Mouse (Mus musculus): ENCODE results near the gene Sorbs1.

Sorbs1 gene

DNA sequence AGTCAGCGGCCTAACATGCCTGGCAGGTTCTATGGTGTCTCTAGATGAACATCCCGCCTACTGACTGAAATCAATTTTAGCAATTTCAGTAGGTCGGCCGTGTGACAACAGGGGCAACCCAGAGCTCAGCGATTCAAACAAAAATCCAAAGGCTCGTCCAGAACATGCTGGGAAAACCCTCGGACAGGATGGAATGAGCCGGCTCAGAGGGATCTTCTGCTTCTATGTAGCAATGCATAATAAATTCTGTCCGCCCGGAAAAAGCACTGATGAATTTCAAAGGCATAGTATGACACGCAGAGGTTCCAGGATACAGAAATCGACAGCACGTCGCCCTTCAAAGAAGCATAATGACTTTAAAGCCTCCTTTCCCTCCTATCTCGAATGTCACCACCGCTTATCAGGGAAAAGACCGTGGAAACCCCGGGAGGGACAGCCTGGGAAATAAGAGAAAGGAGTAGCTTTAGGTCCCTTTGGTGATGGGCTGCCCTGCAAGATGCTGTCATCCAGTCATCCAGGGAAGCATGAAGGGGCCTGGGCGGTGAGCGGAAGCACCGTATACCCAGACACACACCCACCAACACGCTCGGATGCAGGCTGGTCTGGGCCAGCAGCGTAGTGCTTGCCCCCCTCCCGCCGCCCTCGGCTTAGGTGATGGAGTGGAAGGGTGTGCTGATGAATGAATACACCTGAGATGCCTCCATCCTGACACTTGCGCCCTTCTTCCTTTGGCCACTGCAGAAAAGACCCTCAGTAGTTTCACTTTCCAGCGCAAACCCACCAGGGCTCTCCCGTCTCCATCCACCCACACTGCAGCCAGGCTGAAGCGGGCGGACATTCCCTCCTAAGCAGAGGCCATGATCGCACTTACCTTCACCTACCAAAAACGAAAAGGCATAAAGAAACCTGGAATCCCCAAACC, 818 bp downstream of the Sorbs1 start:
- DNase-seq (ENCODE audit: low spot score in 2 of 2), result peak; percentile 38 to 46

DNA sequence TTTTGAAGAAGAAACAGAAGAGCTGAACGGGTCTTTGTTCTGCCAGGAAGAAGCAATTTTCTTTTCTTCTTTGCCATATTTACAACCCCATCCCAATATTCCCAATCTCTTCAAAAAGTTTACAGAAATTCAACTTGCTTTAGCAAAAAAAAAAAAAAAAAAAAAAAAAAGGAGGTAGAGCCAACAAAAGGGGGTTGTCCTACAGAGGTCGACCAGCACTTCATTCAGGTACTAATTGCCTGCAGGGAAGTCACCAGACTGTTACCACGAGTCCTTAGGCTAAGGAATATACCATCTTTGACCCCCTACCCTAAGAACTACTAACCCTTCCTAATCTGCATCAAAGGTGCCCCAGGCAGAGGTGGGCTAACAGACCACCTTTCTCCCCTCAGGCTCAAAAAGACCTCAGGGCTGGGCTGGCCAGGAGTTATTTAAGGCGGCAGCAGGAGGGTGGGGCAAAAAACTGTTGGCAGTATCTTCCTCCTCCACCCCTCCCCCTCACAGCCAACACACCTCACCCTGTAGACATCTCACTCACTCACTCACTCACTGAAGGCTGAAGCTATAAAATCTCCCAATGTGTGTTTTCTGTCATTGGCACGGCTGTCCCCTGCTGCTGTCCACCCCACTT, 1.8 kb downstream of the Sorbs1 start:
- DNase-seq (ENCODE audit: low spot score in 2 of 2), result no peak

DNA sequence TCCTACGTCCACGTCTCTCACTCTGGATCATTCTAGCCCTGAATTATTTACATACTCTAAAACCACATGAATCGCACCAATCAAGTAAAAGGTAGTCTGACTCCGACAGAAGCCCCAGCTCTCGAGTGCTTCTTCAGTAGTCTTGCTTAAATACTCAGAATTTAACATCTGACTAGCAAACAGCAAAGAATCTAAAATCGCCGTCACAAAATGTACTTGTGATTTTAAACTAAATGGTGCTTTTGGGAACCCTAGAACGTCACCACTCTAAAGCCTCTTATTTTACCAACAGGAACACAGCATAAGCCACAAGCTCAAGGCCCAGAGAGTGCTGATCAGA, 2.5 kb downstream of the Sorbs1 start:
- DNase-seq (ENCODE audit: low spot score in 2 of 2), result no peak

DNA sequence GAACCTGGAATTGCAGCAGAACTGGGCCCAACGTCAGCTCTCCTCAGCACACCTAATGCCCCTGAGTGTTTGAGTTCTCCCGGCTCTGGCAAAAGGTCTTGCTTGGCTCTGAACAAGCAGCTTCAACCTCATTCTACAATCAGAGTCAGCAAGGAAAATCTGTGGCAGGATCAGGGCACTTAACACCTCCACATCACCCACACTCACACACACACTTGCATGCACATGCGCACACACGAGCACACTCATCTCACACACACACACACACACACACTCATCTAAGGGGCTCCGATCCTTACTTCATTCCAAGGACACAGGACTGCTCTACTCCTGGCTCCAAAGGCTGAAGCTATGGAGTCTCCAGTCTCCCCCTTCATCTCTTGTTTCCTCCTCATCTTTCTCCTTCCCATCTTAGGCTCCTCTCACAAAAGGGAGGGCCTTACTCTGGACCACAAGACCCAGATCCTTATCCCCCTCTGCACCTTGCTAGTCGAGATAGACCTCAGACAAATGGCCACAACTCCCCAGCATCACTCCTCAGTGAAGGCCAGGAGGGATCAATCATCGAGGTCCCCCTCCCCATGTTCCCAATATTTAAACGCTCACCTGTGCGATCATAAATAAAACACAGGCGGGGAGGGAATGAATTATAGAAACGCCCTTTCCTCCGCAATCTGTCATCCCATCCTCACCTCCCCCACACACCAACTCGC, 3.0 kb downstream of the Sorbs1 start:
- DNase-seq (ENCODE audit: low spot score in 2 of 2), result no peak

DNA sequence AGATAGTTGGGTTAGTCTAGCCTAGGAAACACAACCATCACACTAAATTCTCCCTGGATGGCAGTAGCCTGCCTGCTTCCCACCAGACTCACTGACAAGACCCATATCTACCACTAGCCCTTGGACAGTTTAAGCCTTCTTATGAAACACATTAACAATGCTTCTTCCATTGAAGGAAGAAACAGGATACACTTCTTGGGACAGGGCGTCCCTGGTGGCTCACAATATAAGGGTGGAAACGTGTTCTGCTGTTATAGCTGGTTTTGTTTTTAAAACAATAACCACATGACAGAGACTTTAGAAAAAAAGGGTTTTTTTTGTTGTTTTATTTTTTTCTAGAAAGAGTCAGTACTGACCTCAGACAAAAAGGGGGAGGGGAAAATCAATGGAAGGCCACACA, 4.3 kb downstream of the Sorbs1 start:
- no peak for DNase-seq (ENCODE audit: low spot score in 2 of 2)

DNA sequence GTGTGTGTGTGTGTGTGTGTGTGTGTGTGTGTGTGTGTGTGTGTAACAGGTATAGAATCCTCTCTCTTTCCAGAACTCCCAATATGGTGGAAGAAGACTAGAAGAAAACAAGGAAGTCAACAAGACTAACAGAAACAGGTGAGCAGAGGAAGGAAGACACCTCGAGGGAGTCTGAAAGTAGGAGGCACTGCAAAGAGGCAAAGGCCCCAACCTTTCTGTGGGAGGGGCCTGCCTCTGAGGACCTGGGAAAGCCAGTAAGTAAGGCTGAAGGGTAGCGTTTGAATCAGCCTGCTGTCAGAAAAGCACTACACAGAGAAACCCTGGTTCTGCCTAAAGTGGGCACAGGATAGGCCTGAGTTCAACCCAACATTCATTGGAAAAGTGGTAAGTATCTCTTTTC, 4.7 kb downstream of the Sorbs1 start:
- peak in 1 of 2 experiments; percentile 9 for DNase-seq (ENCODE audit: low spot score in 2 of 2)

DNA sequence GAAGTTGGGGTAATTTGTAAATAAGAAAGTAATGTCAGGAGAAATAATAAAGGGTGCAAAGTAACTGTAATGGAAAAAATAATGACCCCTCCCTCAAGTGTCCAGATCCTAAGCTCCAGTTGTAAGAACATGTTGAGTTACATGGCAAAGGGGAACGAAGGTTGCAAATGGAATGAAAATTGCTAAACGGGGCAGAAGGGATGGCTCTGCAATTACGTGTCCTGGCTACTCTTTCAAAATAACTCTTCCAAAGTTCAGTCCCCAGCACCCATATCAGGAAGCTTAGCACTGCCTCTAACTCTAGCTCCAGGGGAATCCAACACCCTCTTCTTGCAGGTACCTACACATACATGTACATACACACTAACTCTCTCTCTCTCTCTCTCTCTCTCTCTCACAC, 6.6 kb downstream of the Sorbs1 start:
- DNase-seq (ENCODE audit: low spot score in 2 of 2), result no peak

DNA sequence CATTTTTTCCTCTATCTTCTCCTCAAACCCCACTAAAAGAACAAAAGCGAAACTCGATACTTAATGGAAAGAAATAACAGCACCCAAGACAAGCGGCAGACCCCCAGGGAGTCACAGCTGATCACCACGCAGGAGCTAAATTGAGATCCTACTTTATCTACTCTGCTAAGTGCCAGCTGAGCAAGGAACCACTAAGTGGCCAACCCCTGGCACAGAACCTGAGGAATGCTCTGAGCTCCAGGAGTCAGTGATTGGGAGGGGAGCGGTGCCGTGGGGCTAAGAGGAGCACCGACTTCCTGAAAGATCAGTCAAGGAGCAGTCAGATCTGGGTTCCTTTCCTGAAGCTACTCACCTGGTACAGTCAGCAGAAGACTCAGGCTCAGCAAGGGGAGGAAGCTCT, 9.2 kb downstream of the Sorbs1 start:
- no peak for DNase-seq (ENCODE audit: low spot score in 2 of 2)

DNA sequence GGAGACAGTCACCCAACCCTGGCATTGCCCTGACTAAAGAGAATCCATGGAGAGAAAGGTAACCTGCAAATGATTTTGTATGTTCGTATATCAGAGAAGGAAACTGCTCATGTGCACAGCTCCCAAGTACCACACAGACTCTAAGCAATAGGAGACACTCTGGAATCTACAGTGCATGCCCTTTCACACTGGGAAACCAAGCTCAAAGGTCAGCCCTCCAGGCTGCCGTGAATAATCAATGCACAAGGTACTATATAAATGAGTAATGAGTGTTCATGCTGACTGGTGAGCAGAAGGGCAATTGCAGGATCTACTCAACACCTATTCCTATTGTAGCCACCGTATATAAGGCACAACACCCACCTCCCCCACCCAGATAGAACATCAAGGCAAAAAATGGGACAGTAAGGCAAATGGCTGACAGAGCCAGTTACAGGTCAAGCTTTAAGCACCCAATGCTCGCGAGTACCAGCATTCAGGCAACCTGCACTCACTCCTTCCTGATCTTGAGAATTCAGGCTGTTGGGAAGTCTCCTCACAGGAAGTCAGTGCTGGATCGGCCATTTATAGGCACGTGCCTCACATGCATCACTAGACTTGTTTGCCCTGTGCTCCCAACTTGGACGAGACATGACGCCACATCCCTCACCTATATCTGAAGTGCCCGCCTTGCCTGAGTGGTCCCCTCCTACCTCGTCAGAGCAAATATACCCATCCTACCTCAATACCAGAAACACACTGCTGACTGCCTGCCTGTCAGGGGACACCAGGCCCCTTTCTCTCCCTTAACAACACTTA, 13.4 kb downstream of the Sorbs1 start:
- no peak for DNase-seq (ENCODE audit: low spot score in 2 of 2)

DNA sequence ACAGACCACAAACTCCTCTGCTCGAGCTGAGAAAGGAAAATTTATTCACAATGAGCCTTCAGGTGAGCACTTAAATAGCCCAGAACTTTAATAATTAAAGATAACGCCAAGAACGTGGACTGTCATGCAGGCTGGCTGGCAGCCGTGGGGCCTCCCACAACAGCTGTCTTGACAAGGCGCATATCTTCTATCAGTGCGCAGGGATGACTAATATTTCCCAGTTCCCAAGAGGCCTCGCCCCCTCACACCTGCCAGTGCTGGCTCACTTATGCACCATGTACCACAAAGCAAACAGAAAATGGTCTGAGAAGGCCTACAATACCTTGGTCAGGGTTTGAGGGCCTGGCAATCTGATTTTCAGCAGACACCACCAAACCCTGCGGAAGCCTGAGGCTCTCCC, 14.4 kb downstream of the Sorbs1 start:
- no peak for DNase-seq (ENCODE audit: low spot score in 2 of 2)

DNA sequence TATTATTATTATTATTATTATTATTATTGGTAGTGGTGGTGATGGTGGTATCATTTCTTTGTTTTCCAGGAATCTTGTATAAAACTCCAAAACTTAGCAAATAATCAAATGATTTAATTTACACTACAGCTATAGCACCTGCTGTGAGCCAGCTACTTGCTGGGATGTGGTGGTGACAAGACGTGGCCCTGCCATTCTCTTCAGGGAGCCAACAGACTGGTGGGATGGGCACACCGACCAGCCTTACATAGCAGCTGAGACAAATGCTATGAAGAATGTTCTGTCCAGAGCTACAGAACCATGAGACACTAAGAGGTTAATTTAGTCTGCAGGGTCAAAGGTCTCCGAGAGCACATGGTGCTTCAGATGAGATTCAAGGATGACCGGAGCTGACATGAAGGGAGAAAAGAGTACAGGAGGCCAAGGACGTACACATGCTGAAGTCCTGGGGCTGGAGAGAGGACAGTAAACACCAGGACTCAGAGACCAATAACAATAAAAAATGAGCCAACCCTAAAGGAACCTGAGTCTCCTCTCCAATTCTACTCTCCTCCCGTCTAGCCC, 15.3 kb downstream of the Sorbs1 start:
- no peak for DNase-seq (ENCODE audit: low spot score in 2 of 2)

DNA sequence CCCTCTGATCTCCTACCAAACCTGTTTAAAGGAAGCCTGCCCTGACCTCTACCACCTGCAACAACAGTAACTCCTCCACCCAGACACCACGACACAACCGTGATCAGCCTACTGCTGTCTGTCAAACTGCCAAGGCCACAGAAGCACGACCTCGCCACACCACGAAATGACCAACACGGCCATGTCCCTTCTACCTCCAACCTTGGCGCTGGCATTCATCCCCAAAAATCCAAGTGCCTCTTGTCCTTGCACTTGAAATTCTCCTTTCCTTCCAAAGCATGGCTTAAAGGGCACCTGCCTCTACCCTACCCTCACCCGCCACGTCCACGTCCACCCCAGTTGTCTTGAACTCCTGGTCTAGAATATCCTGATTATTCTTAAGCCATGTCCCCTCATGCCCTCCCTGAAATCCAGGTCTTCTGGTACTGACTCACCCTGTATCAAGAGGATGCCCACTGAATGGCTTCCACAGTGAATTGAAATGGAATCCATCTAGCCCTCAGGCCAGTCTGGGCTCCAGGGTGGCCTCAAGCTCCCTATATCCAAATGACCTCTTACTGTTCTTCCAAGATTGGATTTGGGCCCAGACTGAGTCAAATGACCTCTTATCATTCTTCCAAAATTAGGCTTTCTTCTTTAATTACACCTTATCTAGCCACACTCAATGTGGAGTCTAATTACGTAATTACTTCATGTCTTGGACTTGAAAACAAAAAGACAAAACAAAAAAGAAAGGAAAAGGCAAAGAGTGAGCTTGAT, 16.9 kb downstream of the Sorbs1 start:
- DNase-seq (ENCODE audit: low spot score in 2 of 2), result no peak

DNA sequence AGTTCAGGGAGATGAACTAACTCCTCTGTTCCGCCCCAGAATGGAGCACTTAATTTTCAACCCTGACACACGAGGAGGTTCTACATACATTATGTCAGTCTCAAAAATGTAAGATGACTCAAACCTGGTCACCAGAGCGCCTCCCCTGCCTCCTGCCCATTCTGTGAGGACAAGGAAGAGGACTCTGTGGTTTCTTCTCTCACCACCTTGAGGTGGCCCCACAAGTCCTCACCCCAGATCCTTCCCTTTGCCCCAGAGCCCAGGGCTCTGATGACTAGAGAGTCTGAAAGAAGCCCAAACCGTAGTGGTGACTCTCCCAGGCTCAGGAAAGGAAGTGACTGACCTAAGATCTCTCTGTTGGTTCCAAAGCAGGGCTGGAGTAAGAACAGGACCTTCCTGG, 17.5 kb downstream of the Sorbs1 start:
- no peak for DNase-seq (ENCODE audit: low spot score in 2 of 2)

DNA sequence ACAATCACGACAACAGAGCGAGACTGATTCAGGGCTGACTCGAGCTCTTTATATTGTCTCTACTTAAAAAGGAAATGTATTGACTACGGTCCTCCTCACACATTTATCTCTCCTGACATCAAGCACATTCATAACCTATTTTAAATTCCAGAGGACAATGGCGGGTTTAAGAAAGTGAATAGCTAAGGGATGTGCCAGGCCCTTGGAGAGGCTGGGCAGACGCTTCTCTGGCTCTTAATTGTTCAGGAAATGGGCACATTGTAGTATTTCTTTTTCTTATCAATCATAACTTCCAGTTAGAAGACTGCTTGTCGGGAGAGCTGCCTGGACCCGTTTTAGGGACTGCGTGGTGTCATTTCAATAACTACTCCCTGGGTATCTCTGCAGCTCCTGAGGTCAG, 20.7 kb downstream of the Sorbs1 start:
- DNase-seq (ENCODE audit: low spot score in 2 of 2), result no peak

DNA sequence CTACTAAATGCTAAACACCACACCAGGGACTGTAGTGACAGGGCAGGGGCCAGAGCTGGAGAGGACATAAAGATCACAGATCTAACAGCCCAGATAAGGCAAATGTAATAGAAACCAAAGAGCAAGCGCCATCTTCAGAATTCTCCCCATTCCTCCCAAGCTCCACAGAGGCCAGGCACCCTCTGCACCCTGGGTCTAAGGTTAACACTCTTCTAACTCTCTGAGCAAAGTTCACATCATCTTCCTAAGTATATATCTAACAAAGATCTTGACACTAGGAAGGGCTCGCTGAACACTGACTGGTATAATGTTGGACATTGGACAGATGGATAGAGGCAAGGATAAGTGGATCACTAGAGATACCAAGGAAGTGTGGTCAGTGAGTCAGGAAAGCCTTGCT, 22.1 kb downstream of the Sorbs1 start:
- no peak for DNase-seq (ENCODE audit: low spot score in 2 of 2)

DNA sequence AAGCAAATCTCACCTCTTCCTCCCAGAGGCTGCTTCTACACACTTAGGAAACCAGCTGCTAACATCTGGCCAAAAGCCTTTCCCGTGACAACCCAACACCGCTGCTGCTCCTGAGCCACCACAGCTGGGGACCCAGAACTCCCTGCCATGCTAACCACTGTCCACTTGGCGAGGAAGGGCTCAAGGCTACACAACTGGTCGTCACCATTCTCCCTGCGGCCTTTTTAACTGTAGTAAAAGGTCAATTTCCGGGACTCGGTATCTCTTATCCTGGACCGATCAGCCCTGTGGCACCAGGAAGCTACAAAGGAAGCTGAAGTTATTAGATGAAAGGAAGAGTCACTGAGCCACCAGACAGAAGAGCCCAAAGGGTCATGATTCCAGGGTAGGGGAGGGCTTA, 22.8 kb downstream of the Sorbs1 start:
- no peak for DNase-seq (ENCODE audit: low spot score in 2 of 2)

DNA sequence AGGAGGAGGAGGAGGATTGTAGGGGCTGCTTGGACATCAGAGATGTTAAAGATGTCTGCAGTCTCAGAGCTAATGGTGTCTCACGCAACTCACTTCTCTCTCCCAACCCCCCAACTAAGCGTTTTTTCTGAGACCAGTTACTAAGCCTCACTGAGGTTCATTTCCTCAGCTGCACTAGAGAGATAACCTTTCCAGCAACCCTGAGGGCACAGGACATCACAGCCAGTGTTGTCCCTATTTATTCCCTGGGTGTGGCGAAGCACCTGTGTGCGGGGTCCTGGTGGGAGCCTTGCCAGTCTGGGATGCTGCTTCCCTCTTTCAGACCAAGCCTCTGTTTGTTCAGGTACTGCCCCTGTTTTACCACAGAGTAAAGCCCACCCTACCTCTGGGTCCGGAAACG, 23.9 kb downstream of the Sorbs1 start:
- no peak for DNase-seq (ENCODE audit: low spot score in 2 of 2)

DNA sequence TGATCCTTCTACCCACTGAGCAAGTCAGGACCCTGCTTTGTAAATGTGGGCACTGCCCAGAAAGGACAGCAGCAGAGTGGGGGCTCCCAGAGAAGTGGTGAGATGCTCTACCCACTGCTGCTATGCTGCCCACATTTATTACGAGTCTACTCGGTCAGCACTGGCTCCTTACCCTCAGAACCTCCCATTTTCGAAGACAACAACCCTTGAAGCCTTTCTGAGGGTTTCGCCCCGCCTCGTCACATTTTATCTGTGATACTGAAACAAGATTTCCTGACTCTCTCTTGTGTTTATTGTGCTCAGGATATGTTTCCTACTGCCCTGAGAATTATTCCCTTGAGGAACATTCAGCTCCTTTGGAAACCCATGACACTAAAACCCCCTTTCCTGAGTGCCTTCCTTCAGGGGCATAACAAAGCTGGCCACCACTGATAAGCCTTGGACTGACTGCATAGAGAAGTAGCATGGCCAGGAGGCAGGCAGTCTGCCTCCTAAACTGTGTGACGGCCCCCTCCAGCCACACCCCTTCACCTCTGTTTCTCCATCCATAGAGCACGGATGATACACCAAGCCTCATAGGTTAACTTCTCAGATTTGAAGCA, 24.6 kb downstream of the Sorbs1 start:
- no peak for DNase-seq (ENCODE audit: low spot score in 2 of 2)

DNA sequence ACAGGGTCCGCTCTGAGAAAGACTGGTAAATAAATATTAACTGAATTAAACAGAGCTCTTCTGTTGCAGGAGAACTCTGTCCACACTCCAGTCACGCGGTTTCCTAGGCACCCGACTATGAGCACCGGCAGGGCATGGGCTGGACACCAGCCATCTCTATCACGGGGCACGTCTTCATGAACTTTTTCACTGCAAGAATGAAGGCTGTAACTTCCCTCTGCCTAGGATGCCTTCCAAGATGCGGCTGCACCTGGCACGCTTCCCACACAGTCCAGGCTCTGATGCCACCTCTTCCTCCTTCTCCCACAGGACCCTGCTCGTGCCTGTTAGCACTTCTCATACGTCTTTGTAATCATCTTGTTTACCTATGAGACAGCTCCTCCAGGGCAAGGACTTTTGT, 26.0 kb downstream of the Sorbs1 start:
- DNase-seq (ENCODE audit: low spot score in 2 of 2), result no peak

DNA sequence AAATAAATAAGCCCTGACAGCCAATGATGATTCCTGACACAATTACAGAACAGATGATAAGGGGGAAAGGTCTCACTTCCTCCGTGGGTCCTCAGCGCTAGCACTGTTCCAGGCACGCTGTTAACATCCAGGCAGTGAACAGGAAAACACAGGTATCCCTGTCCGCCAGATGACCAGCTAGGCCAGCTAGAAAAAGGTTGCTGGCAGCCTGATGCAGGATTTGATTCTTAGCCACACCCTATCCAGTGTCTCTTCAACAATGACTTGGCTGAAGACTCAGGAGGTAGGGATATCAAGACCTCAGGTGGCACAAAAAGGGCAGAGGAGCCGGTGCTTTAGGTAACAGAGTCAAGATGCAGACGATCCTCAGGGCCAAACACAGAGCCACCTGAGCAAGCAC, 32.5 kb downstream of the Sorbs1 start:
- DNase-seq (ENCODE audit: low spot score in 2 of 2), result no peak

DNA sequence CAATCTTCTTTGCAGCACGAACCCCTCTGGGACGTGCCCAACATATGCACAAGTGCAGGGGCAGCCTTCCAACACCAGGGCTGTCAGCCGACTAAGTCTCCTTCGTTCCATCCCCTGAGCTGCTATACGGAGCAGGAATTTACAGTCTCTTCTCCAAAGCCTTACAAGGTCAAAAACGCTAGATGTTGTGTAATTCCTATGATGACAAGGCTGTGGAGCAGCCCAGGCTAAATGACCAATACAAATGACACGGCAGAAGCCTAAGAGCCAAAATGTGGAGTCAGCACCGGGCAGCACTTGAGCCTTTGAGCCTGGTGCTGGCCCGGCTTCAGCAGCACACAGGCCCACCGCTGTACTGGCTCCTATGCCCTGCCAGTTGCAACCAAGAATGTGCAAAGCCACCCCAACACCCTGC, 35.4 kb downstream of the Sorbs1 start:
- no peak for DNase-seq (ENCODE audit: low spot score in 2 of 2)

All from thymus, postnatal 10 days (tissue).